Mouse (Mus musculus): ENCODE data around the gene Nfe2l3.
"Not testable (repeated sequence)": the region's sequence is repeated elsewhere in the genome, so short reads cannot be mapped to it uniquely, and the experiment has no call there.

The Nfe2l3 gene

GRCm38 (mm10) chr6:51484556-51484955 lies 52.1 kb downstream of the Nfe2l3 start:
- DNase-seq (ENCODE audit: extremely low read depth, low read depth, low spot score) = not testable (repeated sequence)

DNA sequence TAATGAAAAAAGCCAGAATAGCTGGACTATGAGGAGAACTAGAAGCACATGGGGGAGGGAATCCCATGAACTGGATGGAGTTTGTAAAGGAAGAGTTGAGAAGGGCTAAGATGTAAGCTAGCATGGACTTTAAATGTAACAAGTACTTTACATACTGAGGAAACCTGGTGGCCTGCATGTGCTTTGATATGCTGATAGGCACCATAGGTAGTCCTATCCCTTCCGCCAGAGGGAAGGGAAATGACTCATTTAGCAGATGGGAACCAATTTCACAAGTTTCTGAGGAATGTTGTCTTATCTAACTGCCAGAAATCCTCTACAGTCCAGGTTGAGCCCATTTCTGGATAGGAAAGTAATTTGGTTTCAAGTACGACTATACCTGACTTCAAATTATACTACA lies 53.2 kb downstream of the Nfe2l3 start:
- DNase-seq (ENCODE audit: extremely low read depth, low read depth, low spot score) = no peak

DNA sequence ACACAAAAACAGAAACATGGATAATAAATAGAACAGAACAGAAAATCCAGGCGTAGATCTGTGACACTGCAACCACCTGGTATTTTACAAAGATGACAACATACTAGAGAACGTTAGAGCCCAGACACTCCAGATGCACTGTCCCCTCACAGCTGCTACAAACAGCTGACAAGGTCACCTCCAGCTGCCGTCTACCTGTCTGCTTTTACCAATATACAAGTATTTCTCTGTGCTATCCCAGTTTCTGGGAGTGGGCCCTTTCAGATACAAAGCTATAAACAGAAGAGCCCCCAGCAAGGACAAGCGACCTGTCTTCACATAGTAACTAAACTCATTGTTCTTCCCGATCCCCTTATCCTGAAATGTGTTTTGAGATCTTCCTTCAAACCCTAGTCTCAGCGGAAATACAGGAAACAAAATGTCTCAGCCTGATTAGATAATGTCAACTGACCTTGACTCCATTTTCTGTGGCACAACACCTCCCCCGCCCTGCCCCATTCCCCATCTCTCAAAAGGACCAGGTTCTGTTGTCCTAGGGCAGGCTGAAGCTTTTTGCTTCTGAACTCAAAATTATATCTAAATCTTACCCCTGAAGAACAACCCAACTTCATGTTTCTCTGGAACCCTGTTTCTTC lies 53.7 kb downstream of the Nfe2l3 start:
- no peak for DNase-seq (ENCODE audit: extremely low read depth, low read depth, low spot score)

DNA sequence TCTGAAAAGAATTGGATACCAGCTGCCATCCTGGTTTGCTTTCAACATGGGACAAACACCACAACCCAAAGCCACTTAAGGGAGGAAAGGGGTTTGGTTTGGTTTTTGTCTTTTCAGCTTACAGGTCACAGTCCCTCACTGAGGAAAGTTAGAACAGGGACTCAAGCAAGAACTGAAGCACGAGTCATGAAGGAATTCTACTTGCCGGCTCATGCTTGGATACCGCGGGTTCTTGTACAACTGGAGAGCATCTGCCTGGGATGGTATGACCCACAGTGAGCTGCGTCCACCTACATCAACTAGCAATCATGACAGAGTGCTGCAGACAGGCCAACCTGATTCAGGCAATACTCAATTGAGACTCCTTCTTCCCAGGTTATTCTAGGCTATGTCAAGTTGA lies 54.3 kb downstream of the Nfe2l3 start:
- no peak for DNase-seq (ENCODE audit: extremely low read depth, low read depth, low spot score)

DNA sequence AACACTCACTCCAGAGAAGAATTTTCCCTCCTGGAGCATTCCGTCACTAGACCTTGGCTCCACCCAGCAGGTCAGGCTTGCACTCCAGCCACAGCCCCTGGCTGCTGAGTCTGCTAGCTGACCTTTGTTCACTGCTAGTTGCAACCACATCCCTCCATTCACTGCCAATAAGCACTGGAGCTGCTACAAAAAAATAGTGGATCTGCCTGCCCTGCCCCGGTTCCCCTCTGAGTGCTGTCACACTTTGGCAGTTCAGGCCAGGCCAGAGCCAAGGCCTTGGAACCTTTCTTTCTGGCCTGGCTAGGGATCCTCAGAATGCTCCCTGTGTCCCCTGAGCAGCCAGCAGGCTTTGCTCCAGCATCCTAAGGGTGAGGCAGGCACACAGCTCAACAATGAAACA lies 57.3 kb downstream of the Nfe2l3 start:
- DNase-seq (ENCODE audit: extremely low read depth, low read depth, low spot score) = no peak

- DNase-seq (ENCODE audit: extremely low read depth, low read depth, low spot score) = no peak
These were observed 65.0 kb downstream of the Nfe2l3 start for GRCm38 (mm10) chr6:51497321-51498111.

DNA sequence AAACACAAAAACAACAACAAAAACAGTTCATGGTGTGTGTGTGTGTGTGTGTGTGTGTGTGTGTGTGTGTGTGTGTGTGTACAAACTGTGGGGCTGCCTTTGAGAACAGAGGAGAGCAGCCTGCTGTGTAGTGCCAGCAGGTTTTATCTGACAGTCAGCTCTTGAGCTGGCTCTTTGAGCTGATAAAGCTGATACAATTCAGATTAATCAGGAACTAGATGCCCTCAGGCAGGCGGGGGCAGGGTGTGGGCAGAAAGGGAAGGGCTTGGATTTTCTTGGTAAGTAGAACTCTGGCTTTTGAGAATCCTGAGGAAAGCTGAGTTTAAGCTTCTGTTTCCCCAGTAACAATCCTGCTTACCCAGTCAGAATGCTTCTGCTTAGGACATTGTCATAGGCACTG lies 73.2 kb downstream of the Nfe2l3 start:
- no peak for DNase-seq (ENCODE audit: extremely low read depth, low read depth, low spot score)

DNA sequence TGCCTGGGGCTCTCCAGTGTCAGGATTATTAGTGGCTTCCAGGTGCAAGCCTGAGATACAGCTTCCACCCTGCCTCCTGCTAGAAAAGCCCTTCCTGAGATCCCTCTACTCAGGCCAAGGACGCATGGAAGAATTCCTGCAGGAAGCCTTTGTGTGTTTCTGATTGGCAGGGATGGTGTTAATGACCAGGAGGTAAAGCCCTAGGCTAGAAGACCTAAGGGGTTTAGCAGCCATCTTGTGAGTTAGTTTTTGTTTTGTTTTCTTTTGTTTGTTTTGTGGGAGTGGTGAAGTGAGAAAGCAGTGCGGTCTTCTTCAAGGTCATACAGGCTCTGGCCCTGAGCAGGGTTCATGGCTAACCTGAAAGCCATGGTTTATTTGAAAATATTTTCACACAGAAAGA lies 75.1 kb downstream of the Nfe2l3 start:
- no peak for DNase-seq (ENCODE audit: extremely low read depth, low read depth, low spot score)
